In the genomic region with DNA sequence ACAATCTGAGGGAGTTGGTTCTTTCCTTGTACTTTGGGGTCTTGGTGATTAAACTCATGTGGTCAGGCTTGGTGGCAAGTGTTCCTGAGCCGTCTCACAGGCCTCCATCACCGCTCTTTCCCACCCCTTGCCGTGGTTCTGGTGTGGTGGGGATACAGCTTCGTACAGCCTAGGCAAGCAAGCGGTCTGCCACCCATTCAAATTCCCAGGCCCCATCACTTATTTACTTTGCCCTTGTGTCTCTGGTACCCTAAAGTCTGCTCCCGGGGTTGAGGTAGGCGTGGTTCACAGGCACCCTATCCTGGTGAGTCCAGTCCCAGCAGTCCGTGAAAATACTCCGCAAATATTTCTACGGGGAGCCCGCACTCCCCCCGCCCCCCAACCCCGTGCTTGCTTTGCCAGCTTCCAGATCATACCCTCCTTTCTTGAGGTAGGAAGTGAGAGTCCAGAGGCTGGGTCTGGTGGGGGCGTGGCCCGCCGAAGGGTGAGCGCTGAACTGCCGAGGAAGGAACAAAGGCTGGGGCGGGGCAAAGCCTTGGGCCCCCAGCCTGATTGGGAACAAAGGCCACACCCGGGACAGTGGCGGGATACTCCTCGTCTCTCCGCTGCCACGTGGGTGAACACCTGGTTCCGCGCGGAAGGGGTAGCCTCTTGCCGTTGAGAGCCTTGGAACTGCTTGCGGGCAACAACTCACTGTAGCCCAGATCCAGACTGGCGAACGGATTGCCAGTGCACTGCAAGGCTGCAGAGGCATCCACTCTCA, we compare ENCODE assay signal across 8 mouse cellular contexts. TPM values are rescaled to one million over a fixed set of nuclear protein-coding genes. Genes with fewer than 3 reads are reported as not detected.
DNase-seq lines count a peak whose midpoint lies in the region; ATAC-seq and TF ChIP-seq lines count a peak whose summit lies in the region.

No protein-coding gene starts in this region.

- H3K4me1 ChIP-seq in heart, embryonic 10.5 days, result peaks cover 18% of the 10 kb centered on the region
- H3K4me1 ChIP-seq in lung, postnatal 0 days (ENCODE audit: insufficient read depth, low read depth, low read length), result peaks cover 9% of the 10 kb centered on the region; the same call in 1 of the 2 replicates
- H3K4me1 ChIP-seq in olfactory bulb, adult 2 months (ENCODE audit: control insufficient read depth, insufficient read depth, low read length), result peaks cover 13% of the 10 kb centered on the region

- TF ChIP-seq CTCF in lung, postnatal 0 days (IDR thresholded peaks at IDR 0.05), result no peak
- TF ChIP-seq CTCF in olfactory bulb, adult 2 months (IDR thresholded peaks at IDR 0.05; ENCODE audit: insufficient read depth, low read depth, low read length), result no peak

- WGBS in heart, embryonic 10.5 days, result 4% methylated on average over 31 of the region's 31 CpGs
- 3% methylated on average over 31 of the region's 31 CpGs for WGBS in lung, postnatal 0 days
- 4% methylated on average over 31 of the region's 31 CpGs for WGBS in olfactory bulb, adult 2 months

- no peaks in the 10 kb centered on the region for H3K27me3 ChIP-seq in heart, embryonic 10.5 days (ENCODE audit: insufficient read depth, poor library complexity, severe bottlenecking)
- H3K27me3 ChIP-seq in lung, postnatal 0 days (replicated peaks; ENCODE audit: insufficient read depth, low read length), result no peaks in the 10 kb centered on the region

- H3K36me3 ChIP-seq in heart, embryonic 10.5 days, result peaks cover 27% of the 10 kb centered on the region
- H3K36me3 ChIP-seq in lung, postnatal 0 days (ENCODE audit: insufficient read depth, low read length), result peaks cover 11% of the 10 kb centered on the region; the same call in 1 of the 2 replicates

- peak overlapping the region; percentile 75 for H3K4me3 ChIP-seq in heart, embryonic 10.5 days
- peak overlapping the region; percentile 79 for H3K4me3 ChIP-seq in lung, postnatal 0 days (ENCODE audit: low read depth, low read length)
- peak overlapping the region; percentile 88 for H3K4me3 ChIP-seq in olfactory bulb, adult 2 months (ENCODE audit: insufficient read depth, low read depth, low read length)

- H3K9me3 ChIP-seq in heart, embryonic 10.5 days, result no peaks in the 10 kb centered on the region
- no peaks in the 10 kb centered on the region for H3K9me3 ChIP-seq in lung, postnatal 0 days (ENCODE audit: low read length)

- no peak for TF ChIP-seq EP300 in lung, postnatal 0 days (IDR thresholded peaks at IDR 0.05)

- no peak for TF ChIP-seq POLR2A in olfactory bulb, adult 2 months (IDR thresholded peaks at IDR 0.05; ENCODE audit: insufficient read depth, low read depth, low read length)

- H3K27ac ChIP-seq in heart, embryonic 10.5 days, result peak overlapping the region; percentile 99
- H3K27ac ChIP-seq in lung, postnatal 0 days (ENCODE audit: low read length), result peak overlapping the region; percentile 95
- no peak overlapping the region for H3K27ac ChIP-seq in olfactory bulb, adult 2 months (ENCODE audit: insufficient read depth, low read depth, low read length)

- peak overlapping the region; percentile 65; the same call in 1 of the 2 replicates for H3K9ac ChIP-seq in lung, postnatal 0 days (replicated peaks; ENCODE audit: low read depth)

- peak; percentile 49 for ATAC-seq in lung, postnatal 0 days

- peak overlapping the region; percentile 94 for H3K4me2 ChIP-seq in lung, postnatal 0 days (replicated peaks; ENCODE audit: low read depth, low read length)

- peak; percentile 96 for DNase-seq in 416B (ENCODE audit: low read depth)
- DNase-seq in ZHBTc4 (ENCODE audit: low read depth, low spot score), result peak; percentile 98
- DNase-seq in embryo, embryonic 11.5 days (ENCODE audit: low read depth, low spot score), result peak; percentile 81
- DNase-seq in heart, embryonic 10.5 days (ENCODE audit: low spot score), result peak; percentile 94
- DNase-seq in kidney, adult 8-10 months, result peak; percentile 67 to 73
- peak; percentile 85 for DNase-seq in lung, postnatal 0 days (ENCODE audit: low spot score)
- DNase-seq in urinary bladder, adult 2 months (ENCODE audit: low spot score), result peak; percentile 59

RNA-seq across cellular contexts. Expression of a gene that starts 11.7 kb away (rescaled TPM):
- 129 and 142 TPM in 2 replicates for polyA plus RNA-seq in heart, embryonic 10.5 days (2016; fragmentation: Nextera tagmentation; extraction: Ambion mirVana)
- 254 and 264 TPM in 2 replicates for polyA plus RNA-seq in lung, postnatal 0 days (2015; fragmentation: Nextera tagmentation; extraction: Ambion mirVana)
- polyA plus RNA-seq in olfactory bulb, adult 2 months (2012; ENCODE audit: insufficient read depth, insufficient read length, low replicate concordance, missing spikeins), result not detected in 2 replicates
- polyA plus RNA-seq in urinary bladder, adult 2 months (2012; rRNA removed), result 240 and 257 TPM in 2 replicates

RNA-seq across cellular contexts. Expression of a gene that starts 13.1 kb away (rescaled TPM):
- 18.2 and 20.8 TPM in 2 replicates for polyA plus RNA-seq in heart, embryonic 10.5 days (2016; fragmentation: Nextera tagmentation; extraction: Ambion mirVana)
- polyA plus RNA-seq in lung, postnatal 0 days (2015; fragmentation: Nextera tagmentation; extraction: Ambion mirVana), result 11.9 and 12.2 TPM in 2 replicates
- not detected in 2 replicates for polyA plus RNA-seq in olfactory bulb, adult 2 months (2012; ENCODE audit: insufficient read depth, insufficient read length, low replicate concordance, missing spikeins)
- 11.7 and 13.2 TPM in 2 replicates for polyA plus RNA-seq in urinary bladder, adult 2 months (2012; rRNA removed)

RNA-seq across cellular contexts. Expression of a gene that starts 15.1 kb away (rescaled TPM):
- 159 and 189 TPM in 2 replicates for polyA plus RNA-seq in heart, embryonic 10.5 days (2016; fragmentation: Nextera tagmentation; extraction: Ambion mirVana)
- polyA plus RNA-seq in lung, postnatal 0 days (2015; fragmentation: Nextera tagmentation; extraction: Ambion mirVana), result 67.8 and 78.1 TPM in 2 replicates
- 648 TPM in 1 of 2 replicates, not detected in the other for polyA plus RNA-seq in olfactory bulb, adult 2 months (2012; ENCODE audit: insufficient read depth, insufficient read length, low replicate concordance, missing spikeins)
- 164 and 172 TPM in 2 replicates for polyA plus RNA-seq in urinary bladder, adult 2 months (2012; rRNA removed)

RNA-seq across cellular contexts. Expression of a gene that starts 24.0 kb away (rescaled TPM):
- polyA plus RNA-seq in heart, embryonic 10.5 days (2016; fragmentation: Nextera tagmentation; extraction: Ambion mirVana), result 219 and 367 TPM in 2 replicates
- 85.6 and 87.2 TPM in 2 replicates for polyA plus RNA-seq in lung, postnatal 0 days (2015; fragmentation: Nextera tagmentation; extraction: Ambion mirVana)
- polyA plus RNA-seq in olfactory bulb, adult 2 months (2012; ENCODE audit: insufficient read depth, insufficient read length, low replicate concordance, missing spikeins), result 700 TPM in 1 of 2 replicates, not detected in the other
- 186 and 190 TPM in 2 replicates for polyA plus RNA-seq in urinary bladder, adult 2 months (2012; rRNA removed)

RNA-seq across cellular contexts. Expression of a gene that starts 25.0 kb away (rescaled TPM):
- polyA plus RNA-seq in heart, embryonic 10.5 days (2016; fragmentation: Nextera tagmentation; extraction: Ambion mirVana), result not detected in 2 replicates
- not detected in 2 replicates for polyA plus RNA-seq in lung, postnatal 0 days (2015; fragmentation: Nextera tagmentation; extraction: Ambion mirVana)
- not detected in 2 replicates for polyA plus RNA-seq in olfactory bulb, adult 2 months (2012; ENCODE audit: insufficient read depth, insufficient read length, low replicate concordance, missing spikeins)
- 0.31 and 0.55 TPM in 2 replicates for polyA plus RNA-seq in urinary bladder, adult 2 months (2012; rRNA removed)

Comparison
In these comparisons a context has a peak if more than half of its experiments do, and no peak if none do; other contexts are left out.
1. RNA of a gene that starts 11.7 kb away (polyA plus RNA-seq): 254 to 264 TPM in lung, postnatal 0 days, 240 to 257 TPM in urinary bladder, adult 2 months and 129 to 142 TPM in heart, embryonic 10.5 days; not detected in olfactory bulb, adult 2 months; every median in the first group is over 100 times any median in the second.
2. RNA of a gene that starts 13.1 kb away (polyA plus RNA-seq): 18.2 to 20.8 TPM in heart, embryonic 10.5 days, 11.9 to 12.2 TPM in lung, postnatal 0 days and 11.7 to 13.2 TPM in urinary bladder, adult 2 months; not detected in olfactory bulb, adult 2 months; every median in the first group is over 10 times any median in the second.
3. Peak in every context shown above with its lines, with median percentiles within 50 percentile points of each other: DNase-seq and H3K4me3 ChIP-seq.